Mouse (Mus musculus): ENCODE data around the gene Idua.

The Idua gene

GRCm38 (mm10) chr5:108654444-108654990, 5.6 kb upstream of the Idua start:
- DNase-seq (ENCODE audit: low read depth, low spot score): no peak

GRCm38 (mm10) chr5:108655381-108655780, 4.8 kb upstream of the Idua start:
- no peak for DNase-seq (ENCODE audit: low read depth, low spot score)

GRCm38 (mm10) chr5:108655891-108656650, 4.1 kb upstream of the Idua start:
- DNase-seq (ENCODE audit: low read depth, low spot score): no peak

- no peak for DNase-seq (ENCODE audit: low read depth, low spot score)
Measured at GRCm38 (mm10) chr5:108657406-108657805, 2.7 kb upstream of the Idua start.

GRCm38 (mm10) chr5:108658611-108659010, 1.5 kb upstream of the Idua start:
- DNase-seq (ENCODE audit: low read depth, low spot score): no peak

GRCm38 (mm10) chr5:108660632-108661268, 619 bp downstream of the Idua start:
- DNase-seq (ENCODE audit: low read depth, low spot score): peak; percentile 86

- no peak for DNase-seq (ENCODE audit: low read depth, low spot score)
Measured at GRCm38 (mm10) chr5:108662772-108663171, 2.6 kb downstream of the Idua start.

- no peak for DNase-seq (ENCODE audit: low read depth, low spot score)
Measured at GRCm38 (mm10) chr5:108665066-108665465, 4.9 kb downstream of the Idua start.

GRCm38 (mm10) chr5:108667370-108667769, 7.2 kb downstream of the Idua start:
- DNase-seq (ENCODE audit: low read depth, low spot score): no peak

- peak; percentile 59 for DNase-seq (ENCODE audit: low read depth, low spot score)
Measured at GRCm38 (mm10) chr5:108668387-108668932, 8.3 kb downstream of the Idua start.

- DNase-seq (ENCODE audit: low read depth, low spot score): peak; percentile 85
Measured at GRCm38 (mm10) chr5:108668977-108669936, 9.1 kb downstream of the Idua start, which contains the start of gene Dgkq. Gene Dgkq (minus strand): TSS chr5:108669672.

- no peak for DNase-seq (ENCODE audit: low read depth, low spot score)
Measured at GRCm38 (mm10) chr5:108669986-108670385, 9.9 kb downstream of the Idua start.

GRCm38 (mm10) chr5:108670785-108671184, 10.7 kb downstream of the Idua start:
- peak; percentile 53 for DNase-seq (ENCODE audit: low read depth, low spot score)

GRCm38 (mm10) chr5:108671757-108672156, 11.6 kb downstream of the Idua start:
- DNase-seq (ENCODE audit: low read depth, low spot score): no peak

- no peak for DNase-seq (ENCODE audit: low read depth, low spot score)
Measured at GRCm38 (mm10) chr5:108674624-108675023, 14.5 kb downstream of the Idua start.

GRCm38 (mm10) chr5:108675251-108675816, 15.2 kb downstream of the Idua start, which contains the start of gene Slc26a1:
Gene Slc26a1 (minus strand): TSS chr5:108675569.
- no peak for DNase-seq (ENCODE audit: low read depth, low spot score)

- DNase-seq (ENCODE audit: low read depth, low spot score): no peak
Measured at GRCm38 (mm10) chr5:108676772-108677498, 16.8 kb downstream of the Idua start.

GRCm38 (mm10) chr5:108677605-108678295, 17.6 kb downstream of the Idua start:
- peak; percentile 70 for DNase-seq (ENCODE audit: low read depth, low spot score)

GRCm38 (mm10) chr5:108678296-108678854, 18.2 kb downstream of the Idua start:
- DNase-seq (ENCODE audit: low read depth, low spot score): no peak
